Mouse (Mus musculus) CD4-positive, CD25-positive, alpha-beta regulatory T cell, adult 2 months (primary cell): ENCODE data around the gene Irs2.
A peak's percentile ranks its signal among the peaks of the same experiment; 100 is the strongest.

Source experiments
- DNase-seq: peaks from one replicate; pipeline ENCODE4 v3.0.0-alpha.2; 2012; ENCODE audit warnings: low read depth, low spot score

Gene Irs2

GRCm38 (mm10) chr8:11009431-11010071, 1.3 kb upstream of the Irs2 start:
- DNase-seq = peak; percentile 83

GRCm38 (mm10) chr8:11008842-11009420, 673 bp upstream of the Irs2 start:
- DNase-seq = peak; percentile 99

- DNase-seq = peak; percentile 81
These were observed 478 bp downstream of the Irs2 start for GRCm38 (mm10) chr8:11007581-11008378.

GRCm38 (mm10) chr8:11007001-11007580, 1.2 kb downstream of the Irs2 start:
- peak; percentile 89 for DNase-seq

GRCm38 (mm10) chr8:11006276-11006630, 2.0 kb downstream of the Irs2 start:
- peak; percentile 25 for DNase-seq

- peak; percentile 29 for DNase-seq
These were observed 2.6 kb downstream of the Irs2 start for GRCm38 (mm10) chr8:11005460-11006275.

- no peak for DNase-seq
These were observed 3.3 kb downstream of the Irs2 start for GRCm38 (mm10) chr8:11004781-11005459.

- no peak for DNase-seq
These were observed 4.3 kb downstream of the Irs2 start for GRCm38 (mm10) chr8:11003917-11004470.

- no peak for DNase-seq
These were observed 5.0 kb downstream of the Irs2 start for GRCm38 (mm10) chr8:11003253-11003652.

GRCm38 (mm10) chr8:11002816-11003215, 5.4 kb downstream of the Irs2 start:
- no peak for DNase-seq

GRCm38 (mm10) chr8:11001062-11001549, 7.2 kb downstream of the Irs2 start:
- peak; percentile 31 for DNase-seq

- DNase-seq = no peak
These were observed 8.7 kb downstream of the Irs2 start for GRCm38 (mm10) chr8:10999538-10999937.

GRCm38 (mm10) chr8:10996247-10996646, 12.0 kb downstream of the Irs2 start:
- DNase-seq = no peak

GRCm38 (mm10) chr8:10995756-10996155, 12.5 kb downstream of the Irs2 start:
- no peak for DNase-seq

GRCm38 (mm10) chr8:10994390-10994954, 13.8 kb downstream of the Irs2 start:
- DNase-seq = no peak

GRCm38 (mm10) chr8:10993582-10994216, 14.6 kb downstream of the Irs2 start:
- peak; percentile 69 for DNase-seq

GRCm38 (mm10) chr8:10992081-10992480, 16.2 kb downstream of the Irs2 start:
- no peak for DNase-seq

- no peak for DNase-seq
These were observed 16.9 kb downstream of the Irs2 start for GRCm38 (mm10) chr8:10991323-10991722.

GRCm38 (mm10) chr8:10990421-10991110, 17.7 kb downstream of the Irs2 start:
- DNase-seq = no peak
